Mouse (Mus musculus) retina, embryonic 14.5 days (tissue): Measurements from ENCODE around the gene Psma6.
"Not testable (repeated sequence)": the region's sequence is repeated elsewhere in the genome, so short reads cannot be mapped to it uniquely, and the experiment has no call there.

Source experiments
- DNase-seq: peaks from one replicate; pipeline ENCODE4 v3.0.0-alpha.2; 2015; ENCODE audit warnings: low spot score

The Psma6 gene

DNA sequence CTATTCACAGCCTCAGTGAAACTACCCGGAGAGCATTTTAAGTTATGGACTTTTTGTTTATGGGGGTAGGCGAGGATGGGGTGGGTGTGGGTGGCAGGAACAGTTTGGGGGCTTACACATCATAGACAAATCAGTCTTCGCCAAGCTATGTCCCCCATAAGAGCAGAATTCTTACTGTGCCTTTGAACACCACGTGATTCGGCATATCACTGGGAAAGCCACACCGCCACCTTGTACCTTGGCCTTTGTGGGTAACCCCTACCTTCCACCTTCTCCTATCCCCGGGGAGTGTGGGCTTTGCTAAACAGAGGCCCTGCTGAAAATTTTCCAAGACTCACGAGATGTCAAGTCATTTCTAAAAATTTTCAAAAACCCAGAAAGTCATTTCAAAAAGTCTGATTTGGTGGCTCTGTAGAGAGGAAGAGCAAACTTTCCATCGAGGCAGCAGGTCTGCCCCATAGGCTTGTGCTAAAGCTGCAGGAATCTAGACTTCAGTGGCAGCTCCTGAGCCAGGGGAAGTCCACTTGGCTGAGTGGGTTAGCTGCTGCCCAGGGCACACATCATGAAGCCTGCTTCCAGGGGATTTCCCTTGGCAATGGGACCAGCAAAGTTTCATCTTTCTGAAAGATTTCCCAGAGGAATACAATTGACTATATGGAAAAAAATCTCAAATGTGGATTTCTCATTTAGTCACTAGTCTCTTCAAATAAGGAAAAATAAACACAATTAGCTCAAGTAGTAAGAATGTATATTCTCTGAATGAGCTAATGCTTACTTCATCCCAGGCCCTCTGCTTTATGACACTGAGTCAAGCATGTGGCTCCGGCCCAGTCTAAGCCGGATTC lies 8.9 kb downstream of the Psma6 start:
- DNase-seq, result no peak

DNA sequence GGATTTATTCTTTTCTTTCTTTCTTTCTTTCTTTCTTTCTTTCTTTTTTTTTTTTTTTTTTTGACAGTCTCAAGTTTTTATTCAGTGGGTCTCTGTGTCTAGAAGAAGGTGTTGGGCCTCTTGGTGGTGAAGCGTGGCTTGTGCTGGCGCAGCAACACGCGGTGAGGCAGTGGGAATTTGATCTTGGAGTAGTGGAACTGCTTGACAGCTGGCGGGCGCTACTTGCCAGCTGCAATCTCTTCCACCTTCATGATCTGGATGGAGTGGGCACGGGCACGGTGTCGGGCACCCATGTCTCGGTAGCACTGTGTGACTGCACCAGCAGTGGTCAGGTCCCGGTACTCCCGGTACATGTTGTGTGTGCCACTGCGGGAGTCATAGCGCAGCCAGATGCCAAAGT lies 11.6 kb downstream of the Psma6 start:
- DNase-seq, result not testable (repeated sequence)

DNA sequence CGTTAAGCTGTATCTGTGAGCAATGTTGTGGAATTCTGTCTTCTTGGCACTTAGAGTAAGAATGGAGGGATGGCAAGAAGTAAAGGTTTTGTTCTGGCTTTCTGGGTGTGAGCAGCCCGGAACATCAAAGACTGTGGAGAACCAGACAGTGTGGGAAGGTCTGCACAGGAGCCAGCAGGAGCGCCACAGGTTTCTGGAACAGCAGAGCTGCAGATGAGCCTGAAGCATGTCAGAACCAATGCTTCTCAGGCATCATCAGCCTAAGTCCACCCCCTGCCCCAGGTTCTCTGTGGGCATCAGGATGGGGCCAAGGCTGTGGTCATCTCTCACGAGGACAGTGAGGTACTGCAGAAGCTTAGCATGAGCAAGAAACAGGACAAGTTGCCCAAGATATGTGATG lies 12.5 kb downstream of the Psma6 start:
- DNase-seq, result no peak

DNA sequence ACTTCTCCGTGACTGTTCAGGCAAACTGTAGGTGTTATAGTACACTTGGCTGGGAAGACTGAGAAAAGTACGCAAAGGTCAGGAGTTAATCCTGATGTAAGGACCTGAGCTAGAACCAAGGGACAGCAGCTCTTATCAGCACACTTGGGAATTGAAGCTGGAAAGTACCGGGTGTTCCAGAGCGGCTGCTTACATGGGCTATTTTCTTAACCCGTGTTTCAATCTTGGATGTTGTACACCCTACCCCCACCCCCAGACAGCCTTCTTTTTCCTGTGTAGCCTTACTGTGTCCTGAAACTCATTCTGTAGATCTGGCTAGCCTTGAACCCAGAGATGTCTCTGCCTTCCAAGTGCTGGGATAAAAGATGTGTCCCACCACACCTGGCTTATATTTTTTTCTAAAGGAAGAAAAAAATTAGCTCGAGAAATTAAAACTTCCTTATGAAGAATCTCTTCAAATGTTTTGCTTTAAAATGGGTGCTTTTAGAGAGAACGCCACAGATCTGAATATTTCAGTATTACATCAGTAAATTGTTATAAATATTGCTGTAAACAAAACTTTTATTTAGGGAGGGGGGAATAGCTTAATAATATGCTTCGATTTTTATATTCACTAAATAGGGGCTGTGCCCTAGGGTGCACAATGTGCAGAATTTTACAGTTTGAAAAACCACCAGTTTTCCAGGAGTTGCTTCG lies 13.7 kb downstream of the Psma6 start:
- no peak for DNase-seq

DNA sequence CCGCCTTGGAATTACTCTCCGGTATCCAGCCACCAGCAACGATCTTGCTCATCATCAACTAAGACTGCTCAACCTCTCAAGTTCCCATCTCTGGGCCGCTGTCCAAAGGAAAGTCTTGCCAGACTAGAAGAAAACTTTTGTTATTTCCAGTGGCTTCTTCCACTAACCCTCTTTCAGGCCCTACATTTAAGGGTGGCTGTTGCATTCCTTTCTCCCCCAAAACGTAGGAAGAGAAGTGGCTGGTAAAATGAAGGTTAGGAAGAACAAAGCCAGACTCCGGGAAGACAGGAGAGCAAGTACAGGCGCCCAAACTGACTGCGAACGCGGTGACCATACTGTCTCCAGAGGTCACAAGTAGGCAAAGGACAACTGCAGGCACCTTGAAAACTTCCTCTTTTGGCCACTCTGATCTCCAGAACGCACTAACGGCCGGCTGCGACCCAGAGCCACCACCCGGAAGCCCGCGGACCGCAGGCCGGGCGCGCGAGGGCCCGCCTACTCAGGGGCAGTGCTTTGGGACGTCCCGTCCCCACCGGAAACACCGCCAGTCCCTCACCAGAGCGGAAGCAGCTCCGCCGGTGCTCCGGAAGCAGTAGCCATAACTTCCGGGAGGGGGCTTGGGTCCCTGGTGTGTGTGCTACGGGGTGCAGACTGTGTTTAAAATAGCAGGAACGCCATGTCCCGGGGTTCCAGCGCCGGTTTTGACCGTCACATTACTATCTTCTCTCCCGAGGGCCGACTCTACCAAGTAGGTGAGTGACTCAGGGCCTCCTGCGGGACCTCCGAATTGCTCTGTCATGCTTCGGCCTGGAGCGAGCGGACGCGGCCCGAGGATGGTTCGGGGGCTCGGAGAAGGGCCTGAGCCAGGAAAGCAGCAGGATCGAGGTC lies 14.5 kb downstream of the Psma6 start:
- peak; percentile 93 for DNase-seq

DNA sequence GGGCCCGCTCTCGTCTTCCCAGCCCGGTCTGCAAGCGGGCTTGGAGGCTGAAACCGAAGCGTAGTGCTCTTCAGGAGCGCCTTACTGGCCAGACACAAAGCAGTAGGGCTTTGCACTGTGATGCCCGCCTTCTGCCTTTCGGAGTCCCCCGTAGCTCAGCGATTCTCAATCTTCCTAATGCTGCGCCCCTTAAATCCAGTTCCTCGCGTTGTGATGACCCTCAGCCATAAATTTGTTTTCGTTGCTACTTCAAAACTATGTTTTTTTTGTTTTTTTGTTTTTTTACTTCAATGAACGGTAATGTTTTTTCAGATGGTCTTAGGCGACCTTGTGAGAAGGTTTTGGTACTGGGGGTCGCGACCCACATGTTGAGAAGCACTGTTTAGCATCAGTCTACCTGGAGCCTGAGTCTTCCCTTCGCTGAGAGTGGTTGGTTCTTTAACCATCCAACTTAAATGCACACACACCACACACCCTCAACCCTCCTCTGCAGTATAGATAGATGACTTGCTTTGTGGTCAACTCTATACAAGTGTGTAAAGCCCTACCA lies 15.2 kb downstream of the Psma6 start:
- no peak for DNase-seq

DNA sequence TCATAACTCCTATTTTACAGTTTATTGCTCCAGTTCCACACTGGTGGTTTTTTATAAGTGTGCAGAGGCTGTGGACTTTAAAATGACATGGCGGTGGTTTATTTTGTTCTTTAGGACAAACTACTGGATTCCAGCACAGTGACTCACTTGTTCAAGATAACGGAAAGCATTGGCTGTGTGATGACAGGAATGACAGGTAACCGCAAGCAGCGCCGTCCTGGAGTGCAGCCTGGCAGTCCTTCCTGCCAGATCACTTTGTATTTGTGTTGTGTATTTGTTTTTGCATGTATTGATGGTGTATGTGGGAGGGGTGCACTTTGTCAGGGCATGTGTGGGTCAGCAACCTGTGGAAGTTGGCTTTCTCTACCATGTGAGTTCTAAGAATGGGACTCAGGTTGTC lies 23.9 kb downstream of the Psma6 start:
- no peak for DNase-seq

DNA sequence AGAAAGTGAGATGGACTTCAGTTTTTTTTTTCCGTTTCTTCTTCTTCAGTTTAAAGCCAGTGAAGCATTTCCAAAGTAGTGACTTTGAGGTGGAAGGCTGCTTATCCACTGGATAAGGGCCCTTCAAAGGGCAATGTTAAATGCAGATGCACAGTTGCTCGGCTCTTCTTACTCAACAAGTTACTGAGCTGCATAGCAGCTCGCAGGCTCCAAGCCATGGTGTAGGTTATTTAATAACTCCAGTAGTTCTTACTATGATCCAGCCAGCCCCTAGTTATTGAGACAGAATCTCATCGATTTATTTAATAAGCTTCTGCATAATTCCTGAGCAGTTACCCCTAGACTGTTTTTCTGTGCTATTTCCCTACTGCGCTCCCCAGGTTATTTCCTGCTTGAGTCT lies 31.2 kb downstream of the Psma6 start:
- DNase-seq, result no peak

DNA sequence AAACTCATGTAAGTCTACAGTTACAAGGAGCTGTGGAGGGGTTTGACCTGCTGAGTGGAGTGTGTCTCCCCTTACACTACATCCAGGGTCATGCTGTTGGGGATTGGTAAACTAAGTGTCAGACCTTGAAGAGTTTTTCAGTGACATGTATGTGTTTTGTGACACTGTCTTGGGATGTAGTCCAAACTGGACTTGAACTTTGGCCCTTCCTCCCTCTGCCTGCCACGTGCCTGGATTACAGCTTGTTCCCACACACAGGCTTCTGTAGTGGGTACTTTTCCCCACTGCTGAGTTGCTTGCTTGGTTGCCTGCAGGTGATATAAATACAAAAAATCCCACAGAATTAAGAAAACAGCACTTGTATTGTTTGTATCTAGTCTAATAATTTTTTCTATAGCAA lies 31.7 kb downstream of the Psma6 start:
- DNase-seq, result no peak

DNA sequence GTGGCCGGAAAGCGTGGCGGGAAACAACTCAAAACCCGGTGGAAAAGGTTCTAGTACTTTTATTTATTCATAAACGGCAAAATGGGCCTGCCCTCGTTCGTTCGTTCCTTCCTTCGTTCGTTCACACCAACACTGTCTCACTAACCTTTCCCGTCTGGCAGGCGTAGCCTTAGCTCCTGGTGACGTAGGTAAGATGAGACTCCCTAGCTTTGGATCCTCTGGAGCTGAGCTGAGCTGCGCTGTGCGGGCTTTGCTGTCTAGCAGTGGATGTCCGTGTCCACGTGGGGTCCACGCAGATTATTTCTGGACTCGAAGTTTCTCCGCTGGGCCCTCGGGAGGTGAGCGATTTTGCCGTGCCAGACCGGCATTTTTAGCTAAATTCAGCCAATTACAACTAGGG lies 36.2 kb downstream of the Psma6 start:
- DNase-seq, result no peak

DNA sequence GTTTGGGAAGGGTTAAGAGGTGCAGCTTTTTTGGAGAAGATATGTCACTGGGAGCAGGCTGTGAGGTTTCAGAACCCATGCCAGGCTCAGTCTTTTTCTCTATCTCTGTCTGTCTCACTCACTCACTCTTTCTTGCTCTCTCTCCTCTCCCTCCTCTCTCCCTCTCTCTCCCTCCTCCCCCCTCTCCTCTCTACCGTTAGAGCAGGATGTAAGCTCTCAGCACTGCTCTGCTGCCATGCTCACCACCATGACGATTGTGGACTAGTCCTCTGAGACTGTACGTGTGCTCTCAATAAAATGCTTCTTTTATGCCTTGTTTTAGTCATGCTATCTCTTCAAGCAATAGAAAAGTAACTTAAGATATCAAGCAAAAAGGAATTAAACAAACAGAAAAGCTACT lies 38.0 kb downstream of the Psma6 start:
- DNase-seq, result no peak

DNA sequence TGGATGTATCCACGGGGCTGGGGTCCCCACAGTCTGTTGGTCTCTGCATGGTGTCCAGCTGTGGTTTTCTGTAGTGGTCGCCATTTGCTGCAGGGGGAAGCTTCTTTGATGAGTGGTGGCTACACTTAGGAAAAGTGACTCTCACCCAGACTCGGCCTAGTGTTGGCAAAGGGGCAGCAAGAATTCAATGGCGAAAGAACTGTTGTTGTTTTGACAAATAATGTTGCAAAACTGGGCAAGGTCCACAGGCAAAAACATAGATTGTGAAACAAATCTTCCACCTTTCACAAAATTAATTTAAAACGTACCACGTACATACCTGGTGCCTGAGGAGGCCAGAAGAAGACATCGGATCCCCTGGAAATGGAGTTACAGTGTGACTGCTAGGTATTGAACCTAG lies 42.3 kb downstream of the Psma6 start:
- DNase-seq, result no peak

DNA sequence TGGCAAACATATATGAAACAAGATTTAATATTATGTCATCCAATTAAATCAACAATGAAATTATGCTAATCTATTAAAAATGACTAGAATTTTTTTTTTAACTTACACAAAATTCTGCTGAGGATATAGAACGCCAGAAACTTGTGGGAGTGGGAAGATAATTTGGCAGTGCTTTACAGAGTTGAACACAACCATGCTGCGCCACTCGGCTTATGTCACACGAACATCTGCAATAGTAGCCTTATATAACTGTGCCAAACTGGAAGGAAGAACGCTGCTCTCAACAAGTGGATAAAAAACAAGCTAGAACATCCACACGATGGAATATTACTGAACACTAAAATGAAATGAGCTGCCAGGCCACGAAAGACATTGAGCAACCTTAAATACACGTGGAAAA lies 45.2 kb downstream of the Psma6 start:
- DNase-seq, result no peak

DNA sequence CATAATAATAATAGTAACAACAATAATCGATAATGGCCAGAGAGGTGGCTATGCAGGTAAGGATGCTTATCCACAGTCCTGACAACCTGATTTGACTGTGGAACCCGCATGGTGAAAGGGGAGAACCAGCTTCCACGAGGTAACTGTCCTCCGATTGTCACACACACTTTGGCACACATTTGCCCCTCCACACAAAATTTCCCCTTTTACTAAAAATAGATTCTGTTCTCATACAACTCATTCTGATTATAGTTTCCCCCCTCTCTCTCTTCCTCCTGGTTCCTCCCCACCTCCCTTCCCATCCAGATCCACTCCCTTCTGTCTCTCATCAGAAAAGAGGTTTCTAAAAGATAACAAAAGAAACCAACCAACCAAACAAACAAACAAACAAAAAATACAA lies 45.9 kb downstream of the Psma6 start:
- no peak for DNase-seq

DNA sequence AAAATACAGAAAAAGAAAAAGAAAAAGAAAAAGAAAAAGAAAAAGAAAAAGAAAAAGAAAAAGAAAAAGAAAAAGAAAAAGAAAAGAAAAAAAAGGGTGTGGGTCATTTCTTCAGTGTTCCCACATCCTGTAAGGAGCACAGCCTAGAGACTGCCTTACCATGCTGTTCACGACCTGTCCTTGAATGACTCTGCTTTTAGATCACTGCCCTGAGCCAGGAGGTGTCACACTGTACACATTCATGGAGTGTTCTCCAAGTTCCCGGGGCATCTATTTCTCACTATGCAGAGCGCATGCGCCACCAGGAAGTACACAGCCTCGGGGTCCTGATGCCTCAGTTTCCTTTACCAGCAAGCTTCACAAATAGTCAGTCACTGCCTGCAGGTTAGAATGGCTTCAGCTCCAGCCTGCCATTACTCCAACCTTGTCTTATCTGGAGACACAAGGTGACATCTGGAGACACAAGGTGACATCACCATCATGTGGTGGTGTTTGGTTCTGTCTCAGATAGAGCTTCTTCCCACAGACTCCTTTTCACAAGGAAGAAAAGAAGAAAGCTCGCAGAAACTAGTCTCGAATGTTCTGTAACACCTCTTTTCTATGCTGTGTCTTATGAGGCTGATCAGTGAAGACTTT lies 48.4 kb downstream of the Psma6 start:
- DNase-seq, result no peak

DNA sequence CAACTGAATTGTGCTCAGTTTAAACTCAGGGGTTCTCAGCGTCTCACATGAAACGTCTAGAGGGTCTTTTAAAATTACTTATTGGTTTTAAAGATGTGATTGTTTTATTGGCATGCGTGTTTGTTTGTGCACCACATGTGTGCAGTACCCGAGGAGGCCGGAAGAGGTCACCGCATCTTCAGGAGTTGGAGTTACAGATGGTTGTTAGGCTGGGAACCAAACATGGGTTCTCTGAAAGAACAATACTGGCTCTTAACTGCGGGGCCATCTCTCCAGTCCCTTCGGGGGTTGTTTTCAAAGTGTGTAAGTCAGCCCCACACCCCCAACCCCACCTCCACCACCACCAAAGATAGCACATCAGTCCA lies 48.9 kb downstream of the Psma6 start:
- no peak for DNase-seq

DNA sequence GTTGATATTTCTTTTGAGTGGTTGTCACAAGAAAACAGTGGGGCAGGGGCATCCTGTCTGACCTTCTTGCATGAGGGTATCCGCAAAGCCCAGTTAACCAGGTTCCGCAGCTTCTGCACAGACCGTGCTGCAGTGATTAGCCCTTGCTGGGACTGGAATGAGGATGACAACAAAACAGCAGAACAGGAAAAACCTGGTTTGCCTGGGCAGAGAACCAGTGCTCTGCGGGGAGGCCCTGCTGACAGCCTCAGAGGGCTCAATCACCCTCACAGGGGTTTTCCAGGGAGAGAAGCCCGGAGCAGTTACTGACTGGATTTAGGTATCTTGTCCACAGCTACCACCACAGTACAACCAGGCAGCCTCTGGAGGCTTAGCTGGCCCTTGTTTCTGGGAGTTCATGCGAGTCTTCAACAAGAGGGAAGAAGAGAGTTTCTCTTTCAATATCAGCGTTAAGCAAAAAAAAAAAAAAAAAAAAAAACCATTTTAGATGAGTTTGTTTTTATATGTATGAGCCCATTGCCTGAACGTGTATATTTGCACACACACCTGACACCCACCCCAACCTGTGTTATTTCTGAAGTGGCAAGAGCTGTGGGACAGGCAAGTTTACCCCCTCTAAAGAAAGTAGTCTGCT lies 49.9 kb downstream of the Psma6 start:
- DNase-seq, result no peak

DNA sequence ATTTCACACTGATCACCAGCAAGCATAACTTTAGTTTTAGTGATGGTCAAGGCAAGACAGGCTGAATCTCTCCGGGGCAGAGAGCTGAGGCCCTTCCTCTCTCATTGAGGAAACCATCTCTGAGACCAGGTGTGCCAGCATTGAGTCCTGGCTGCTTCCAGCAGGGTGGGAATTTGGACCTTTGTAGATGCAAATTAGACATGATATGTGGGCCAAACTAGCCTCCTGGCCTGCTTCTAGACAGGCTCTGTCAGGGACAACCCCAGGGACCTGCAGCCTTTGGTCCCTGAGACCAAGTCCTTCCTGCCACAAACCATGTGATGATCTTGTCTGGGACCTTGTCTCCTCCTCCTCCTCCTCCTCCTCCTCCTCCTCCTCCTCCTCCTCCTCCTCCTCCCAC lies 51.1 kb downstream of the Psma6 start:
- DNase-seq, result no peak

DNA sequence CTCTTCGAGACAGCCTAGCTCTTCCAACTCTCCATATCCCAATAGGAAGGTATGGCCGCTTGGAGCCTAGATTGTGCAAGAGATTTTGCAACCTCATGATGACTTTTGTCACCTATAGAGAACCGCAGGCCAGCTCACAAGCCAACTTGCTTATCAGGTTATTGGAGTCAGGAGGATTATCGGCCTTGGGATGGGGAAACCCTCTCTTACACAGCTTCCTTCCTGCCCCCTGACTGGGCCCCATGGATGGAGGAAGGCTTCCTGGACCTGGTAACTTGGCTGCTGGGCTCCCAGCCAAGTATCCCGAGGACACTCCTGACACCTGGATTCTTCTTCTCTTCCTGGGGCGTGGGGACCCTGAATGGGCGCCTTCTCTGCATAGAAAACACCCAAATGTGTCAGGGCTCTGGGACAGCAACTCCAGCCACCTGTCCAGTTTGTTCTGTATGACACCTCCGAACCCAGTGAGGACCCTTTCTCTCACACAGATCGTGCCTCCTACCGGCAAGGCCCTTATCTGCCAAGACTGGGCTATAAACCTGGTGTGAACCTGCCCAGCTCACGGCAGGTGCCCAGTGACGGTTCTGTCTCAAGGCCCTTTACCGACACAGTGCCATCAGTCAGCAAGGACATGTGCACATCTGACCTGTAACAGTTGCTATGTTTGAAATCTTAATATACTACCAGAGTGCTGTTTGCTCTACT lies 53.3 kb downstream of the Psma6 start:
- no peak for DNase-seq

DNA sequence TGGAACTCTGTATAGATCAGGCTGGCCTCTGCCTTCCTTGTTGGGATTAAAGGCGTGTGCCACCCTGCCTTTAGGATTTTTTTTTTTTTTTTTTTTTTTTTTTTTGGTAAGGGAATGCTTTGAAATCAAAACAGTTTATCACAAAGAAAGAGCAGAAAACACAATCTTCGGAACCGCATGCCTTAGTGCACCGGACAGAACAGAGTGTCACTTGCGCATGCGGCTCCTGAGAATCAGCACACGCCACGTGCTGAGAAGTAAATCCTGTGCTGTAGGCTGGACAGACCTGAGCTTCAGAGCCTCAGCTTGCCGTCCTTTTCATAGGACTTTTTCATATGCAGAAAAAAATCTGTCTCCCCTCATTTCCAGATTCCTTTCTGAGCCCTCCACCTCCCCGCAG lies 54.0 kb downstream of the Psma6 start:
- DNase-seq, result no peak

DNA sequence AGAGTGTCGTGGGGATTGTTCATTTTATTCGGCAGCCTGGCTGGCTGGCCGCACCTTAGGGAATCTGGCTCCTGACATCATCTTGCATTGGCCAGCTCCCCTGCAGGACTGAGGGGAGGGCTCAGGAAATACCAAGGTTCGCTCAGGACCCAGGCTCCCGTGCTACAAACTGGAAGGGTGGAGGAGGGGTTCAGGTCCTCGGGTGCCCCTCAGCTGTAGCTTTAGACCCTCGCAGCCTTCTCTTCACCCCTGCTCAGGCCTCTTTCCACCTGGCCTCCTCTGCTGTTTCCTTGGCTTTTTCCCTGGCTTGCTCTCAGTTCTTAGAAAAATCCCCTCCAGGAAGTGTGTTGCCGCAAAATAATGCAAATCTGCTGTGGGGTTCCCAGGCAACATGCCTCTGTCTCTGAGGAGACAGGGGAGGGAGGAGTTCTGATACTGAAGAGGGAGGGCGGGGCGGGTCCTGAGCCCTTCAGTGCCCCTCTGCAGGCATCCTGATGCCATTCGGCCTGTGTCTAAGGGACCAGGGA lies 54.7 kb downstream of the Psma6 start:
- peak; percentile 48 for DNase-seq
